Mouse (Mus musculus) hindbrain, embryonic 11.5 days (tissue): ENCODE measurements around the gene Etv6. TPM values are rescaled to one million over a fixed set of nuclear protein-coding genes. Genes with fewer than 3 reads are reported as not detected.

ENCODE experiments used
- ATAC-seq: fragments of 200-750 bp; cut with Nextera tagmentation; 2 replicates; pipeline ENCODE4 v1.8.0; 2017; ENCODE audit warnings: mild to moderate bottlenecking, moderate TSS enrichment, moderate library complexity; ENCODE audit not compliant: low FRiP score
- DNase-seq: peaks from one replicate; pipeline ENCODE4 v3.0.0-alpha.2; 2015; ENCODE audit warnings: low spot score
- H3K27ac ChIP-seq: fragments of 300-500 bp; sonication (generic); 2 replicates; pipeline ENCODE4 v1.5.1; 2014; ENCODE audit warnings: mild to moderate bottlenecking, low read depth, low read length
- H3K27me3 ChIP-seq: fragments of 300-500 bp; sonication (generic); 2 replicates; pipeline ENCODE4 v1.6.1; 2014; ENCODE audit warnings: mild to moderate bottlenecking, low read length, moderate library complexity, mixed read lengths; ENCODE audit not compliant: control insufficient read depth, insufficient read depth
- H3K36me3 ChIP-seq: fragments of 300-500 bp; sonication (generic); 2 replicates; pipeline ENCODE4 v1.6.1; 2014; ENCODE audit warnings: mild to moderate bottlenecking, low read length, moderate library complexity, mixed read lengths; ENCODE audit not compliant: control insufficient read depth, insufficient read depth
- H3K4me1 ChIP-seq: fragments of 300-500 bp; sonication (generic); replicated peaks from 2 replicates; pipeline ENCODE4 v1.6.1; 2014; ENCODE audit warnings: low read length, mixed read lengths; ENCODE audit not compliant: control insufficient read depth, insufficient read depth
- H3K4me2 ChIP-seq: fragments of 300-500 bp; sonication (generic); replicated peaks from 2 replicates; pipeline ENCODE4 v1.6.1; 2014; ENCODE audit warnings: mild to moderate bottlenecking, low read depth, low read length
- H3K4me3 ChIP-seq: fragments of 300-500 bp; sonication (generic); 2 replicates; pipeline ENCODE4 v1.5.1; 2014; ENCODE audit warnings: low read depth, low read length
- H3K9ac ChIP-seq: fragments of 300-500 bp; sonication (generic); 2 replicates; pipeline ENCODE4 v1.6.1; 2014; ENCODE audit warnings: low read depth, low read length
- H3K9me3 ChIP-seq: fragments of 300-500 bp; sonication (generic); 2 replicates; pipeline ENCODE4 v1.6.1; 2016; ENCODE audit warnings: low read length; ENCODE audit not compliant: control insufficient read depth
- whole genome bisulfite sequencing: fragments of 180-500 bp; shearing (Covaris S2); extraction: QIAGEN DNeasy Blood & Tissue Kit; methylation state at CpG from one replicate; pipeline ENCODE4 v1.1.7; 2014; 5-methylcytosine and 5-hydroxymethylcytosine counted together
- polyA plus RNA-seq: library from polyadenylated mRNA; unstranded; fragments of >200 nt; fragmentation: Nextera tagmentation; extraction: Ambion mirVana; gene quantifications from 2 replicates; pipeline ENCODE4 v1.2.1, GENCODE M21; 2014

Etv6 gene
- polyA plus RNA-seq, 1 experiment from 2014 or later = 13.0 TPM

DNA sequence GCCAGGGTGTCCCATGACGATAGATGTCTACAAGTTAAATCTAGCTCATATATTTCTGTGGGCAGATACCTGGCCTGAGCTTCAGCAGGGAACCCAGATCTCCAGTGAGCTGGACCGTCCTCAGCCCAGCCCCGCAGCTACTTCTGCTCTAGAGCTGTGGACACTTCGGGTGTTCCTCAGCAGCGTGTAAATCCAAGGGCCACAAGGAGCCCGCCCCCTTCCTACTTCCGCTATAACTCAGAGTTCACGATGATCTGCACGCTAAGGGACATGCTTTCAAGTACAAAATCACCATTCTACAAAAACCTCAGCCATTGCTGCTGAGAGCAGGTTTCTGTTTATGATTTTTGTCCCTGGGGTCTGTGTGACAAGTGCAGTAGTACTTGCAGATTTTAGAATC, 211.8 kb downstream of the Etv6 start:
- WGBS = 99% methylated on average over 9 of the region's 9 CpGs
- DNase-seq (no peak), ATAC-seq (no peak)
- no peaks in the 10 kb centered on the region for H3K4me1 ChIP-seq
- no peak overlapping the region for H3K4me3 ChIP-seq
- no peak overlapping the region for H3K27ac ChIP-seq
- H3K27me3 ChIP-seq = no peaks in the 10 kb centered on the region
- H3K4me2 ChIP-seq = no peak overlapping the region
- H3K9me3 ChIP-seq = no peaks in the 10 kb centered on the region
- H3K9ac ChIP-seq = no peak overlapping the region
- 0 out of 2 replicates have a peak, but pooled peaks cover 5% of the 10 kb centered on the region for H3K36me3 ChIP-seq

GRCm38 (mm10) chr6:134248720-134249119, 213.2 kb downstream of the Etv6 start:
- H3K9me3 ChIP-seq = no peaks in the 10 kb centered on the region
- no peaks in the 10 kb centered on the region for H3K4me1 ChIP-seq
- H3K27ac ChIP-seq = no peak overlapping the region
- no peaks in the 10 kb centered on the region for H3K27me3 ChIP-seq
- 0 out of 2 replicates have a peak, but pooled peaks cover 5% of the 10 kb centered on the region for H3K36me3 ChIP-seq
- 93% methylated on average over 19 of the region's 19 CpGs for WGBS
- no peak overlapping the region for H3K4me2 ChIP-seq
- no peak overlapping the region for H3K4me3 ChIP-seq
- no peak for ATAC-seq
- DNase-seq = no peak
- no peak overlapping the region for H3K9ac ChIP-seq

- Histone ChIP-seq H3K4me3 (no peak overlapping the region), H3K36me3 (0 out of 2 replicates have a peak, but pooled peaks cover 5% of the 10 kb centered on the region)
- WGBS = 87% methylated on average over 5 of the region's 5 CpGs
These were observed 215.3 kb downstream of the Etv6 start for GRCm38 (mm10) chr6:134250764-134251163.

GRCm38 (mm10) chr6:134251364-134251763, 215.9 kb downstream of the Etv6 start:
- no peak for ATAC-seq
- DNase-seq = no peak
- 95% methylated on average over 8 of the region's 8 CpGs for WGBS
- H3K4me2 ChIP-seq = no peak overlapping the region
- H3K36me3 ChIP-seq = 0 out of 2 replicates have a peak, but pooled peaks cover 5% of the 10 kb centered on the region
- H3K4me3 ChIP-seq = no peak overlapping the region
- no peaks in the 10 kb centered on the region for H3K9me3 ChIP-seq
- H3K27me3 ChIP-seq = no peaks in the 10 kb centered on the region
- no peak overlapping the region for H3K27ac ChIP-seq
- no peaks in the 10 kb centered on the region for H3K4me1 ChIP-seq
- H3K9ac ChIP-seq = no peak overlapping the region

More at GRCm38 (mm10) chr6:134250764-134251163, 215.3 kb downstream of the Etv6 start:
- H3K27me3 ChIP-seq = no peaks in the 10 kb centered on the region
- no peaks in the 10 kb centered on the region for H3K4me1 ChIP-seq
- no peak overlapping the region for H3K9ac ChIP-seq
- H3K27ac ChIP-seq = no peak overlapping the region
- DNase-seq = no peak
- no peak overlapping the region for H3K4me2 ChIP-seq
- H3K9me3 ChIP-seq = no peaks in the 10 kb centered on the region
- no peak for ATAC-seq

DNA sequence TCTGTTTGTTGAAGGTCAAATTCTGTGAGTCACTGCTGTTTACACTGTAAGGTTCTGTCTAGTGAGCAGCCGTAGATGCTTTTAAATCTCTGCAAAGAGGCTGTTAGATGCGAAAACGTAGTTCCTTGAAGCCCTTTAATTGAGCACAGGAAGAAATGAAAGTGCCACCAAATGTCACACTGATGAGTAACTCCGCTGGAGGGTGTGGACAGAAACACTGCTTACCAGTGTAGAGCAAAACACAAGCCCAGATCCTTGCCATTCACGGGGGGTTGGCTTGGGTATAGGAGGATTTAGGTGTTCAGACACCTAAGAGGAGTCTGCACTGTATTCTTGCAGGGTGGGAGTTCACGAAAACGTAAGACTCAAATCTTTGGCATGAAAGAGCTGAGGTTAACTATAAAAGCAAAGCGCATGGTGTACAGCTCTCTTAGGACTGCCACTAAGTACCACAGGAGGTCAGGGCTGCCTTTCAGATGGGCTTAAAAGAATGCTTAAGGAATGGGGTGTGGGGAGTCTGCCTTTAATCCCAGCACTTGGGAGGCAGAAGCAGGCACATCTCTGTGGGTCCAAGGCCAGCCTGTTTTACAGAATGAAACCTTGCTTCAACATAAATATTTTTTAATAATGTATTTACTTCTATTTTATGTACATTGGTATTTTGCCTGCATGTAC, 216.7 kb downstream of the Etv6 start:
- no peak for ATAC-seq
- Histone ChIP-seq H3K27me3 (no peaks in the 10 kb centered on the region), H3K4me2 (no peak overlapping the region), H3K4me3 (no peak overlapping the region), H3K9ac (no peak overlapping the region), H3K27ac (no peak overlapping the region), H3K36me3 (0 out of 2 replicates have a peak, but pooled peaks cover 5% of the 10 kb centered on the region), H3K4me1 (no peaks in the 10 kb centered on the region), H3K9me3 (no peaks in the 10 kb centered on the region)
- WGBS = 88% methylated on average over 8 of the region's 8 CpGs
- no peak for DNase-seq

- DNase-seq (no peak), ATAC-seq (peak; percentile 14; the same call in 1 of the 2 replicates)
- no peak overlapping the region for H3K27ac ChIP-seq
- H3K36me3 ChIP-seq = no peaks in the 10 kb centered on the region
- no peaks in the 10 kb centered on the region for H3K9me3 ChIP-seq
- no peaks in the 10 kb centered on the region for H3K4me1 ChIP-seq
- H3K9ac ChIP-seq = no peak overlapping the region
- no peaks in the 10 kb centered on the region for H3K27me3 ChIP-seq
- WGBS = 93% methylated on average over 3 of the region's 3 CpGs
- no peak overlapping the region for H3K4me2 ChIP-seq
- H3K4me3 ChIP-seq = no peak overlapping the region
These were observed 220.9 kb downstream of the Etv6 start for GRCm38 (mm10) chr6:134256369-134256768.

GRCm38 (mm10) chr6:134259913-134260312, 224.4 kb downstream of the Etv6 start:
- 92% methylated on average over 8 of the region's 8 CpGs for WGBS
- no peak overlapping the region for H3K27ac ChIP-seq
- H3K4me2 ChIP-seq = no peak overlapping the region
- H3K4me1 ChIP-seq = no peaks in the 10 kb centered on the region
- no peaks in the 10 kb centered on the region for H3K9me3 ChIP-seq
- no peak overlapping the region for H3K9ac ChIP-seq
- H3K36me3 ChIP-seq = 0 out of 2 replicates have a peak, but pooled peaks cover 6% of the 10 kb centered on the region
- ATAC-seq (no peak), DNase-seq (no peak)
- no peaks in the 10 kb centered on the region for H3K27me3 ChIP-seq
- H3K4me3 ChIP-seq = no peak overlapping the region

DNA sequence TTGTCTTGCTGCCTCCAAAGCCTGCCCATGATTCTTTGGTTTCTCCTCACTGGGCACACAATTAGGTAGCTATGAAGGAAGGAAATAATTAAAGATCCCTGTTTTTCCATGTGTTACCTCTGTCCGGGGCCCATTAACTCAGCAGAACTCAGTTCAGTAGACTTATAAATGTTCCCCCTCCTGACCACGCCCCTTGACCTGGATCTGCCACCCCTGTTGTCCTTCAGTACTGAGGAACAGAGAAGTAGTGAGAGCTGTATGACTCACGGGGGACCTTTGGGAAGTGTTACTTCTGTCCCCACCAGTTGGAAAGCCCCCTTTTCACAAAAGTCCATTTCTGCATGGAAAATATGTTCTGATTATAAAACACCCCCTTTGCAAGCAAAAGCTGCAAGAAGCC, 226.4 kb downstream of the Etv6 start:
- H3K27ac ChIP-seq = no peak overlapping the region
- DNase-seq (no peak), ATAC-seq (no peak)
- no peaks in the 10 kb centered on the region for H3K27me3 ChIP-seq
- WGBS = 79% methylated on average over 3 of the region's 3 CpGs
- H3K36me3 ChIP-seq = 0 out of 2 replicates have a peak, but pooled peaks cover 7% of the 10 kb centered on the region
- no peak overlapping the region for H3K9ac ChIP-seq
- no peak overlapping the region for H3K4me3 ChIP-seq
- H3K9me3 ChIP-seq = no peaks in the 10 kb centered on the region
- H3K4me2 ChIP-seq = no peak overlapping the region
- no peaks in the 10 kb centered on the region for H3K4me1 ChIP-seq

DNA sequence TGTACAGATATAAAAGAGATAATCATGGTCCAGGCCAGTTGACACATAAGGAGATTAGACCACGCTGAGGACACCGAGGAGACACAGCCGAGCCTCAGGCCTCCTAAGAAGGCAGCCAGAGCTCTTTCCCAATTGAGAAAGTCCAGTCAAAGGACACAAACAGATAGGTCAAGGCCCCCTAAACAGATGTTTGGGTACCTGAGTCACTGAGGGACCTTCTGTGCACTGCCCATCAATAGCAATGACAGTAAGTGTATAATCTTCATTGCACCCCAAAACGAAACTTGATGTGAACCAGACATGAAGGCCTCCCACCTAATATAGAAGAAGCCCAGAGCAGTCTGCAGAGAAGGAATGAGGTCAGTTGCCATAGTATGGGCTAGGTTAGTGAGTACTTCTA, 226.9 kb downstream of the Etv6 start:
- Histone ChIP-seq H3K4me1 (no peaks in the 10 kb centered on the region), H3K4me3 (no peak overlapping the region), H3K27ac (no peak overlapping the region), H3K9ac (no peak overlapping the region), H3K9me3 (no peaks in the 10 kb centered on the region), H3K36me3 (0 out of 2 replicates have a peak, but pooled peaks cover 7% of the 10 kb centered on the region), H3K27me3 (no peaks in the 10 kb centered on the region), H3K4me2 (no peak overlapping the region)
- WGBS = 87% methylated on average over 4 of the region's 4 CpGs
- DNase-seq (no peak), ATAC-seq (no peak)
